26 mouse cellular contexts compared by ENCODE assay signal in genomic region chr9:6276395-6276794, GRCm38 (mm10). TPM values are rescaled to one million over a fixed set of nuclear protein-coding genes. Genes with fewer than 3 reads are reported as not detected.
DNase-seq lines count a peak whose midpoint lies in the region; ATAC-seq lines count a peak whose summit lies in the region.
"Had no signal": no experiment of that assay in that cellular context is flagged by ENCODE, and none has a peak within 500 bp of the region (broad histone marks: within the 10 kb centered on the region; RNA-seq: fewer than 3 reads in every experiment).

No protein-coding gene starts in this region.

- H3K27me3 ChIP-seq in limb, embryonic 12.5 days, result no peaks in the 10 kb centered on the region
- H3K27me3 ChIP-seq in limb, embryonic 10.5 days (ENCODE audit: low read depth, poor library complexity, severe bottlenecking), result no peaks in the 10 kb centered on the region
- no peaks in the 10 kb centered on the region for H3K27me3 ChIP-seq in limb, embryonic 13.5 days
- H3K27me3 ChIP-seq: CH12.LX; embryonic facial prominence, embryonic 13.5 days; forebrain, embryonic 13.5 days; forebrain, embryonic 15.5 days; Patski had no signal

- no peaks in the 10 kb centered on the region for H3K9me3 ChIP-seq in limb, embryonic 12.5 days
- H3K9me3 ChIP-seq in limb, embryonic 10.5 days (replicated peaks), result no peaks in the 10 kb centered on the region
- no peaks in the 10 kb centered on the region for H3K9me3 ChIP-seq in limb, embryonic 13.5 days
- H3K9me3 ChIP-seq: embryonic facial prominence, embryonic 13.5 days; forebrain, embryonic 13.5 days; forebrain, embryonic 15.5 days; G1E had no signal

- H3K27ac ChIP-seq in limb, embryonic 12.5 days, result no peak overlapping the region
- H3K27ac ChIP-seq in limb, embryonic 10.5 days, result no peak overlapping the region
- no peak overlapping the region for H3K27ac ChIP-seq in limb, embryonic 13.5 days
- H3K27ac ChIP-seq: embryonic facial prominence, embryonic 13.5 days; forebrain, embryonic 13.5 days; forebrain, embryonic 15.5 days had no signal

- no peak overlapping the region for H3K4me3 ChIP-seq in limb, embryonic 12.5 days (replicated peaks)
- H3K4me3 ChIP-seq in limb, embryonic 10.5 days, result no peak overlapping the region
- no peak overlapping the region for H3K4me3 ChIP-seq in limb, embryonic 13.5 days
- H3K4me3 ChIP-seq: embryonic facial prominence, embryonic 13.5 days; forebrain, embryonic 13.5 days; forebrain, embryonic 15.5 days had no signal

- DNase-seq in limb, embryonic 10.5 days (ENCODE audit: low spot score), result no peak
- peak; percentile 22 for DNase-seq in 3T3-L1 (ENCODE audit: low read depth, low spot score)
- DNase-seq in urinary bladder, postnatal 25 days (ENCODE audit: low spot score), result no peak
- no peak for DNase-seq in c-Kit-positive CD71-positive TER-119-positive erythroid progenitor cells, embryonic 14.5 days (ENCODE audit: low spot score)
- DNase-seq: adrenal gland, adult 2 months; adrenal gland, postnatal 10 days; adrenal gland, postnatal 25 days; B cell, adult 2 months; cerebellum, adult 11-12 months; cerebellum, adult 2 months; cerebellum, adult 9-10 months; cerebellum, postnatal 10 days; cerebellum, postnatal 25 days; forebrain, postnatal 0 days had no signal

- no peak overlapping the region for H3K9ac ChIP-seq in limb, embryonic 12.5 days (replicated peaks)
- H3K9ac ChIP-seq in limb, embryonic 13.5 days, result no peak overlapping the region
- H3K9ac ChIP-seq: embryonic facial prominence, embryonic 13.5 days; forebrain, embryonic 13.5 days; forebrain, embryonic 15.5 days; forebrain, postnatal 0 days had no signal

- 55% methylated on average over 1 of the region's 1 CpGs for WGBS in limb, embryonic 12.5 days
- WGBS in limb, embryonic 10.5 days, result 81% methylated on average over 1 of the region's 1 CpGs
- WGBS in limb, embryonic 13.5 days, result 40% methylated on average over 1 of the region's 1 CpGs

- H3K36me3 ChIP-seq in limb, embryonic 12.5 days, result no peaks in the 10 kb centered on the region
- H3K36me3 ChIP-seq in limb, embryonic 10.5 days, result no peaks in the 10 kb centered on the region
- no peaks in the 10 kb centered on the region for H3K36me3 ChIP-seq in limb, embryonic 13.5 days
- H3K36me3 ChIP-seq: embryonic facial prominence, embryonic 13.5 days; forebrain, embryonic 15.5 days; G1E had no signal

- peak; percentile 71 for ATAC-seq in limb, embryonic 12.5 days (ENCODE audit: insufficient number of reproducible peaks, insufficient read depth, low FRiP score, low TSS enrichment, low read depth)
- peak; percentile 32; the same call in 1 of the 2 replicates for ATAC-seq in limb, embryonic 13.5 days (ENCODE audit: low FRiP score, low read depth)
- ATAC-seq: CD4-positive, CD25-positive, alpha-beta regulatory T cell, adult 4 months; forebrain, embryonic 13.5 days; forebrain, embryonic 15.5 days; forebrain, postnatal 0 days; Patski had no signal

- no peak overlapping the region for H3K4me2 ChIP-seq in limb, embryonic 12.5 days
- no peak overlapping the region for H3K4me2 ChIP-seq in limb, embryonic 13.5 days (replicated peaks)
- H3K4me2 ChIP-seq: embryonic facial prominence, embryonic 13.5 days; forebrain, embryonic 13.5 days; forebrain, embryonic 15.5 days had no signal

- H3K4me1 ChIP-seq in limb, embryonic 12.5 days (replicated peaks), result no peaks in the 10 kb centered on the region
- no peaks in the 10 kb centered on the region for H3K4me1 ChIP-seq in limb, embryonic 10.5 days
- peaks cover 3% of the 10 kb centered on the region; the same call in 1 of the 2 replicates for H3K4me1 ChIP-seq in limb, embryonic 13.5 days
- H3K4me1 ChIP-seq: forebrain, embryonic 13.5 days; forebrain, embryonic 15.5 days had no signal

RNA-seq across cellular contexts. Expression of gene Ddi1, which starts 6.7 kb away (rescaled TPM):
- polyA plus RNA-seq in limb, embryonic 12.5 days (2016; fragmentation: Nextera tagmentation; extraction: Ambion mirVana), result 0.10 and 0.13 TPM in 2 replicates
- polyA plus RNA-seq in limb, embryonic 10.5 days (2016; fragmentation: Nextera tagmentation; extraction: Ambion mirVana), result 0.03 and 0.04 TPM in 2 replicates
- 0.06 and 0.08 TPM in 2 replicates for polyA plus RNA-seq in limb, embryonic 13.5 days (2015; fragmentation: Nextera tagmentation; extraction: Ambion mirVana)
- polyA plus RNA-seq: adrenal gland, adult 2 months; brain, embryonic 14.5 days; CD4-positive, CD25-positive, alpha-beta regulatory T cell, adult 4 months; cerebellum, adult 2 months; cortical plate, adult 2 months; embryonic facial prominence, embryonic 11.5 days; forebrain, embryonic 13.5 days; forebrain, embryonic 15.5 days; forebrain, postnatal 0 days; G1E had no signal
